Mouse (Mus musculus) megakaryocyte, embryonic 14.5 days (primary cell): ENCODE results near the gene Plxnd1.

Experiments
- FLI1 ChIP-seq: IDR thresholded peaks from 2 replicates; pipeline ENCODE4 v1.6.1; 2012; ENCODE audit warnings: low read length, inconsistent platforms, mixed read lengths
- GATA1 ChIP-seq: IDR thresholded peaks from 3 replicates; pipeline ENCODE4 v1.6.1; 2012; ENCODE audit warnings: mixed read lengths, low read length, inconsistent platforms, borderline replicate concordance

DNA sequence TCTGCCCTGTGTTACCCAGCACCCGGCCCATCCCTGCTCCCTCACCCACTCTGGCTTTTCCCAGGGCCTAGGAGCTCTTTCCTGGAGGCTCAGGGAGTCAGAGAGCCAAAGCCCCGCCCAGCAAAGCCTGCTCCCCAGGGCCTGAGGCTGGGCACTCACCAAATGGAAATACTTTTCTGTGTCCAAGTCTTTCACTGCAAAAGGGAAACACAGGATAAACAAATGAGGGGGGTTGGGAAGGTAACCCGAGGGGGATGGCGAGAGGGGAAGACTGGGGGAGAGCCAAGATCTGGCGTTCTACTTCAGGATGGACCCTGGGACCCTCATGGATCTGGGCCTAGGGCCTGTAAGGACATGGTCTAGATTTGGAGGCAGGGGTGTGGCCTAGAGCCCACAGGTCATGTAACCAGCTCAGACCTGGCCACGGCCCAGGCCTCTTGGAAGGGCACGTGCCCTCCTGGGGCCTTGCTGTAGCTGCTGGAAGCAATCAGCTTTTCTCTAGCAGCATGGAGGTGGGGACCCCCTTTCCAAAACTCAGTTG, 35.6 kb downstream of the Plxnd1 start:
- TF ChIP-seq GATA1, result no peak
- no peak for TF ChIP-seq FLI1
